Mouse (Mus musculus) adrenal gland, postnatal 14 days (tissue): ENCODE measurements around the gene Ppme1. TPM values are rescaled to one million over a fixed set of nuclear protein-coding genes. Genes with fewer than 3 reads are reported as not detected.

Experiments used
- total RNA-seq: library from RNA; stranded (reverse); gene quantifications from 2 replicates; pipeline ENCODE4 v1.2.3, GENCODE M21; 2021

Ppme1 gene
- total RNA-seq, 1 experiment from 2014 or later = 53.4 TPM

Other genes with a start within 250 kb of the Ppme1 start
- 5.7 and 7.0 TPM in 2 replicates for gene Lipt2, start 213.0 kb downstream of the Ppme1 start, total RNA-seq
- 2.0 and 2.6 TPM in 2 replicates for gene Kcne3, start 195.8 kb downstream of the Ppme1 start, total RNA-seq
- gene Pgm2l1, start 144.9 kb downstream of the Ppme1 start, total RNA-seq = 6.7 and 11.4 TPM in 2 replicates
- 1.4 and 1.8 TPM in 2 replicates for gene P4ha3, start 86.8 kb downstream of the Ppme1 start, total RNA-seq
- 21.3 and 21.4 TPM in 2 replicates for gene C2cd3, start 74 bp downstream of the Ppme1 start, total RNA-seq
- 41.2 and 43.0 TPM in 2 replicates for gene Ucp3, start 100.7 kb upstream of the Ppme1 start, total RNA-seq
- gene Ucp2, start 121.0 kb upstream of the Ppme1 start, total RNA-seq = 355 and 500 TPM in 2 replicates
- 0.30 TPM in 1 of 2 replicates, not detected in the other for gene Dnajb13, start 142.7 kb upstream of the Ppme1 start, total RNA-seq
- 7.8 and 10.4 TPM in 2 replicates for gene Coa4, start 164.8 kb upstream of the Ppme1 start, total RNA-seq
- 68.0 TPM in 2 replicates for gene Rab6a, start 235.1 kb upstream of the Ppme1 start, total RNA-seq
- gene Mrpl48, start 236.0 kb upstream of the Ppme1 start, total RNA-seq = 59.8 and 60.9 TPM in 2 replicates